Mouse (Mus musculus): Measurements from ENCODE around the gene Itgam. TPM values are rescaled to one million over a fixed set of nuclear protein-coding genes. Genes with fewer than 3 reads are reported as not detected.
"Not testable (repeated sequence)": the region's sequence is repeated elsewhere in the genome, so short reads cannot be mapped to it uniquely, and the experiment has no call there.

Gene Itgam
- polyA plus RNA-seq, 1 experiment: 15.2 TPM

DNA sequence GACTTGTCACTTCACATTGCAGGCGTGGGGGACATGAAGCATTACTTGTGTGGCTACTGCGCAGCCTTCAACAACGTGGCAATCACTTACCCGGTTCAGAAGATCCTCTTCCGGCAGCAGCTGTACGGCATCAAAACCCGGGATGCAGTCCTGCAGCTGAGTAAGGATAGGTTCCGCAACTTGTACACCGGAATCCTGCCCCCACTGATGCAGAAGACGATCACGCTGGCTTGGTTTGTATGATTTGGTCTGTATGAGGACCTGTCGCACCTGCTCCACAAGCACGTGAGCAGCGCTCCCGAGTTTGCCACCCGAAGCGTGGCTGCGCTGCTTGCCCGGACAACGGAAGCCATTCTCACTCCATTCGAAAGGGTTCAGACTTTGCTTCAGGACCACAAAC lies 91.6 kb downstream of the Itgam start, which contains the start of gene Itgad:
Gene Itgad (plus strand): TSS at position 301 of the 400 bp plus-strand sequence.
- Histone ChIP-seq H3K4me3 (ENCODE audit: insufficient read depth, low read length) (no peak within 1 kb of the TSS), H3K4me1 (ENCODE audit: control insufficient read depth, insufficient read depth, low read length) (no peaks in the 10 kb centered on the region), H3K27ac (ENCODE audit: insufficient read depth, low read length) (no peak within 1 kb of the TSS)
- TF ChIP-seq POLR2A (IDR thresholded peaks at IDR 0.05; ENCODE audit: extremely low read depth, insufficient read depth, low read length): no peak
- TF ChIP-seq CTCF (IDR thresholded peaks at IDR 0.05; ENCODE audit: extremely low read depth, insufficient read depth, low read length): no peak

DNA sequence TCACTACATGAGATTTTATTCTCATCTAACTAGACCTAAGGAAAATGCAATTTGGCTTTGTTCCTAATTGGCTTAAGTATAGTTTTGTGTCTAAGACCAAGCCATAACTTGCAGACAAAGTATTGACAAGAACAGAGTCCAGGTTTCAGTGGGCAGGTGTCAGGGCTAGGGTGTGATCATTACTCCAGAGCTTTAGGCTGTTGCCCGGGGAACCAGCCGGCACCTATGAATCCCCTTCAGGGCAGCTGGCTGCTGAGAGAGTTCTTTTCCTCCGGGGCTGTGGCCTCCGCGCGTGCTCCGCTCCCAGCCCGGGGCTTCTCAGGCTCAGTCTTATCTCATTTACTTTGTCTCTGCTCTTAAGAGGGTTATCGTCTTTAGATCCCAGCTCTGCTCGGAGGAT lies 92.5 kb downstream of the Itgam start:
- no peaks in the 10 kb centered on the region for H3K4me1 ChIP-seq (ENCODE audit: control insufficient read depth, insufficient read depth, low read length)
- no peak overlapping the region for H3K27ac ChIP-seq (ENCODE audit: insufficient read depth, low read length)
- no peak overlapping the region for H3K4me3 ChIP-seq (ENCODE audit: insufficient read depth, low read length)
- TF ChIP-seq CTCF (IDR thresholded peaks at IDR 0.05; ENCODE audit: extremely low read depth, insufficient read depth, low read length): no peak
- no peak for TF ChIP-seq POLR2A (IDR thresholded peaks at IDR 0.05; ENCODE audit: extremely low read depth, insufficient read depth, low read length)

DNA sequence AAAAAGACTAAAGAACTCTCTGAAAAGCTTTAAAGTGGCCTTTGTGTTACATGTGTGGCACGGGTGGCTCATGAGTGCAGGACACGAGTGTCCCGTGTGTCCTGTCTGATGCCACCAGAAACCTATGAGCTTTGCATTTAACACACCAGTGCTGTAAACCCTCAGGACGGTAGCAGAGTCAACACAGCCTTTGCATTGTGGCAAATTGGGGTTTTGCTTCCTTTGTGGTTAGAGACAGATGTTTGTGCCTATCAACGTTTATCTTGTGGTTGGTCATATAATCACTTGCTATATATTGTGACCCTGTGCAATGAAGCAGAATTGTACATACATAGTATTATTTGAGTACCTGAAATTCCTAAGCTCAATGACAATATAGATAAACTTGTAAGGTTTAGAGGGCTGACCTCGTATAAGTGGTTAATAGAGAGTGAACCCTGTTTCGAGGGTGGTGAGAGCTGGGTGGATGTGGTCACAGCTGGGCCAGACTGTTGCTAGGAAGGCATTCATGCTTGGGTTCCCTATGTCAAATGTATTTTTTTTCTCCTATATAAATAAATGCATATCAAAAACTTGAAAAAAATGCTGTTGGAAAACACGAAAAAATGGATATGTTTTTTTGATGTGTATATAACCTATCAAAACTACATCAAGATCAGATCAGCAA lies 96.4 kb downstream of the Itgam start:
- not testable (repeated sequence) for H3K27ac ChIP-seq (ENCODE audit: insufficient read depth, low read length); H3K4me1 ChIP-seq (ENCODE audit: control insufficient read depth, insufficient read depth, low read length); H3K4me3 ChIP-seq (ENCODE audit: insufficient read depth, low read length)

DNA sequence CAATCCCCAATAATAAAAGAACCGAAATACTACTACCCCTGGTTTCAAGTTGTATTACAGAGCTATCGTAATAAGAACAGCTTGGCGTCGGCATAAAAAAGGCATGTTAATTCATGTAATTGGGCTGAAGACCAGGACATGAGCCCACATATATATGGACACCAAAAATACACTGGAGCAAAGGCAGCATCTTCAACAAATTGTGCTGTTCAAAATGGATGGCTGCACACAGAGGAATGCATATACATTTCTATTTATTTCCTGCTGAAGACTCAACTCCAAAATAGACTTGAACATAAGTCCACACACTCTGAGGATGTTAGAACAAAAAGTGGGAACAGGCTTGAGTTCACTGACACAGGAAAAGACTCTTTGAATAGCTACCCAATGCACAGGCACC lies 101.6 kb downstream of the Itgam start:
- no peak overlapping the region for H3K27ac ChIP-seq (ENCODE audit: insufficient read depth, low read length)
- TF ChIP-seq CTCF (IDR thresholded peaks at IDR 0.05; ENCODE audit: extremely low read depth, insufficient read depth, low read length) (no peak), POLR2A (IDR thresholded peaks at IDR 0.05; ENCODE audit: extremely low read depth, insufficient read depth, low read length) (no peak)
- H3K4me1 ChIP-seq (ENCODE audit: control insufficient read depth, insufficient read depth, low read length): no peaks in the 10 kb centered on the region; the same call in 1 of the 2 replicates
- no peak overlapping the region for H3K4me3 ChIP-seq (ENCODE audit: insufficient read depth, low read length)

DNA sequence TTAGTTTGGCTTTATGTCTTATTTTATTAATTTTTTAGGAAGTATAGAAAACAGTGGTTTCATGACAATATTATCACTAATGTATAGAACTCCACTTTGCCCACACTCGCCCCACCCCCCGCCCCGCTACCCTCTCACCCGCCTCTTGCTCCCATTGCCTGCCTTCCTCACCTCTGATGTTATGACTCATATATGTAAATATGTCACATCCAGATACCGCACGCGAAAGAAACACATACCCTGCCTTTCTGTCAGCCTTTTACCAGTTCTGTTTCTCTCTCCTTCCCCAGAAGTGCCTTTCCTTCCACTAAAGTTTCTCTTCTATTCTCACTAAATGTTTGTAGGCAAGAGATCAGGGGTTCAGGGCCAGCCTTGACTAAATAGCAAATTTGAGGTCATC lies 104.0 kb downstream of the Itgam start:
- Histone ChIP-seq H3K4me1 (ENCODE audit: control insufficient read depth, insufficient read depth, low read length) (no peaks in the 10 kb centered on the region; the same call in 1 of the 2 replicates), H3K4me3 (ENCODE audit: insufficient read depth, low read length) (no peak overlapping the region), H3K27ac (ENCODE audit: insufficient read depth, low read length) (no peak overlapping the region)
- TF ChIP-seq POLR2A (IDR thresholded peaks at IDR 0.05; ENCODE audit: extremely low read depth, insufficient read depth, low read length) (no peak), CTCF (IDR thresholded peaks at IDR 0.05; ENCODE audit: extremely low read depth, insufficient read depth, low read length) (no peak)

Other genes with a start within 250 kb of the Itgam start
- gene Stx4a, start 238.3 kb upstream of the Itgam start, polyA plus RNA-seq (2012; rRNA removed): 118 and 122 TPM in 2 replicates
- 381 and 383 TPM in 2 replicates for gene Stx1b, start 238.1 kb upstream of the Itgam start, polyA plus RNA-seq (2012; rRNA removed)
- 14.9 and 15.1 TPM in 2 replicates for gene Zfp646, start 186.4 kb upstream of the Itgam start, polyA plus RNA-seq (2012; rRNA removed)
- 12.9 and 13.5 TPM in 2 replicates for gene Zfp668, start 185.8 kb upstream of the Itgam start, polyA plus RNA-seq (2012; rRNA removed)
- gene Prss53, start 171.7 kb upstream of the Itgam start, polyA plus RNA-seq (2012; rRNA removed): 4.1 and 4.6 TPM in 2 replicates
- gene Gm21974, start 167.2 kb upstream of the Itgam start, polyA plus RNA-seq (2012; rRNA removed): not detected in 2 replicates
- gene Vkorc1, start 167.0 kb upstream of the Itgam start, polyA plus RNA-seq (2012; rRNA removed): 56.8 and 67.0 TPM in 2 replicates
- 55.7 and 59.2 TPM in 2 replicates for gene Bckdk, start 158.6 kb upstream of the Itgam start, polyA plus RNA-seq (2012; rRNA removed)
- gene Kat8, start 150.1 kb upstream of the Itgam start, polyA plus RNA-seq (2012; rRNA removed): 39.1 and 44.1 TPM in 2 replicates
- gene Prss8, start 132.5 kb upstream of the Itgam start, polyA plus RNA-seq (2012; rRNA removed): 0.08 and 0.15 TPM in 2 replicates
- gene Prss36, start 115.9 kb upstream of the Itgam start, polyA plus RNA-seq (2012; rRNA removed): 17.0 and 17.9 TPM in 2 replicates
- gene Fus, start 95.2 kb upstream of the Itgam start, polyA plus RNA-seq (2012; rRNA removed): 380 and 408 TPM in 2 replicates
- 8.9 and 10.6 TPM in 2 replicates for gene Pycard, start 68.8 kb upstream of the Itgam start, polyA plus RNA-seq (2012; rRNA removed)
- gene Trim72, start 58.7 kb upstream of the Itgam start, polyA plus RNA-seq (2012; rRNA removed): 1.6 and 1.7 TPM in 2 replicates
- gene Gm49368, start within 50 bp of the Itgam start, polyA plus RNA-seq (2012; rRNA removed): 0.02 and 0.10 TPM in 2 replicates
- 0.21 and 0.23 TPM in 2 replicates for gene Itgax, start 66.9 kb downstream of the Itgam start, polyA plus RNA-seq (2012; rRNA removed)
- 0.67 and 0.87 TPM in 2 replicates for gene Itgad, start 91.7 kb downstream of the Itgam start, polyA plus RNA-seq (2012; rRNA removed)
- gene Cox6a2, start 143.7 kb downstream of the Itgam start, polyA plus RNA-seq (2012; rRNA removed): 29.5 and 36.4 TPM in 2 replicates
- 12.9 and 13.0 TPM in 2 replicates for gene Armc5, start 174.7 kb downstream of the Itgam start, polyA plus RNA-seq (2012; rRNA removed)
- gene 9130023H24Rik, start 175.4 kb downstream of the Itgam start, polyA plus RNA-seq (2012; rRNA removed): 1.9 and 2.4 TPM in 2 replicates
- gene Tgfb1i1, start 184.2 kb downstream of the Itgam start, polyA plus RNA-seq (2012; rRNA removed): 16.4 and 17.6 TPM in 2 replicates
- gene Slc5a2, start 203.0 kb downstream of the Itgam start, polyA plus RNA-seq (2012; rRNA removed): not detected in 2 replicates
- 30.9 and 31.8 TPM in 2 replicates for gene BC017158, start 235.5 kb downstream of the Itgam start, polyA plus RNA-seq (2012; rRNA removed)